Mouse (Mus musculus) neutrophil, adult 5-6 weeks (primary cell): ENCODE data around the gene Asap3. TPM values are rescaled to one million over a fixed set of nuclear protein-coding genes. Genes with fewer than 3 reads are reported as not detected.

Source experiments
- ATAC-seq: fragments of 151-379, 151-347 bp; 2 replicates; pipeline ENCODE4 v1.8.0; 2017; ENCODE audit warnings: mild to moderate bottlenecking, moderate TSS enrichment; ENCODE audit not compliant: insufficient number of reproducible peaks, poor library complexity, low FRiP score, severe bottlenecking; ENCODE audit errors: extremely low read depth
- total RNA-seq: library from RNA; stranded (forward); fragments of 200-1000 nt; gene quantifications from 2 replicates; pipeline ENCODE4 v1.2.3, GENCODE M21; 2017

Gene Asap3
- total RNA-seq, 1 experiment from 2014 or later: 0.12 TPM

- ATAC-seq: peak; percentile 66
Observed at GRCm38 (mm10) chr4:136179998-136180397, 26.2 kb upstream of the Asap3 start.

- peak; percentile 74 for ATAC-seq
Observed at GRCm38 (mm10) chr4:136180408-136181330, 25.5 kb upstream of the Asap3 start.

- no peak for ATAC-seq
Observed at GRCm38 (mm10) chr4:136181367-136181766, 24.8 kb upstream of the Asap3 start.

GRCm38 (mm10) chr4:136185375-136185774 is 20.8 kb upstream of the Asap3 start:
- ATAC-seq: no peak

GRCm38 (mm10) chr4:136186315-136186714 is 19.9 kb upstream of the Asap3 start:
- ATAC-seq: no peak

- ATAC-seq: 0 out of 2 replicates have a peak, but pooled peaks have one; percentile 18
Observed at GRCm38 (mm10) chr4:136186739-136187472, 19.3 kb upstream of the Asap3 start.

- peak; percentile 30; the same call in 1 of the 2 replicates for ATAC-seq
Observed at GRCm38 (mm10) chr4:136188973-136189737, 17.0 kb upstream of the Asap3 start.

GRCm38 (mm10) chr4:136189912-136190311 is 16.3 kb upstream of the Asap3 start:
- ATAC-seq: no peak

- ATAC-seq: no peak
Observed at GRCm38 (mm10) chr4:136193571-136193970, 12.6 kb upstream of the Asap3 start.

GRCm38 (mm10) chr4:136195029-136195428 is 11.1 kb upstream of the Asap3 start:
- no peak for ATAC-seq

GRCm38 (mm10) chr4:136195629-136196028 is 10.5 kb upstream of the Asap3 start:
- ATAC-seq: no peak

GRCm38 (mm10) chr4:136196201-136196600 is 10.0 kb upstream of the Asap3 start:
- no peak for ATAC-seq

GRCm38 (mm10) chr4:136198846-136199245 is 7.3 kb upstream of the Asap3 start:
- no peak for ATAC-seq

GRCm38 (mm10) chr4:136199562-136200292 is 6.4 kb upstream of the Asap3 start:
- peak; percentile 69 for ATAC-seq

- no peak for ATAC-seq
Observed at GRCm38 (mm10) chr4:136202509-136202908, 3.7 kb upstream of the Asap3 start.

- ATAC-seq: no peak
Observed at GRCm38 (mm10) chr4:136204775-136205174, 1.4 kb upstream of the Asap3 start.

- ATAC-seq: no peak
Observed at GRCm38 (mm10) chr4:136206943-136207342, 778 bp downstream of the Asap3 start.

- ATAC-seq: no peak
Observed at GRCm38 (mm10) chr4:136210931-136211330, 4.8 kb downstream of the Asap3 start.

- ATAC-seq: no peak
Observed at GRCm38 (mm10) chr4:136213629-136214028, 7.5 kb downstream of the Asap3 start.
